Comparison of ENCODE assay signal across 8 mouse cellular contexts in genomic region chr6:83107566-83108400, GRCm38 (mm10). TPM values are rescaled to one million over a fixed set of nuclear protein-coding genes. Genes with fewer than 3 reads are reported as not detected.
DNase-seq lines count a peak whose midpoint lies in the region; ATAC-seq and TF ChIP-seq lines count a peak whose summit lies in the region.

No protein-coding gene starts in this region.

- ATAC-seq in liver, embryonic 15.5 days (ENCODE audit: insufficient read depth): peak; percentile 29; the same call in 1 of the 2 replicates

- peak overlapping the region; percentile 87 for H3K4me2 ChIP-seq in liver, embryonic 15.5 days

- H3K79me2 ChIP-seq in heart, adult 2 months (replicated peaks; ENCODE audit: control insufficient read depth, insufficient read depth, low read length): no peaks in the 10 kb centered on the region; the same call in 1 of the 2 replicates

- no peaks in the 10 kb centered on the region for H3K9me3 ChIP-seq in liver, embryonic 15.5 days (replicated peaks)

- H3K4me1 ChIP-seq in heart, adult 2 months (ENCODE audit: control insufficient read depth, insufficient read depth, low read length): peaks cover 3% of the 10 kb centered on the region; the same call in 1 of the 2 replicates
- peaks cover 57% of the 10 kb centered on the region for H3K4me1 ChIP-seq in liver, embryonic 15.5 days (replicated peaks)

- no peak for TF ChIP-seq EP300 in heart, adult 2 months (IDR thresholded peaks at IDR 0.05; ENCODE audit: insufficient read depth, low read depth, low read length)

- DNase-seq in CD4-positive helper T cell, adult 2 months (ENCODE audit: low read depth, low spot score): peak; percentile 80
- peak; percentile 80 for DNase-seq in adipocyte (ENCODE audit: low spot score)
- peak; percentile 90 for DNase-seq in embryo, embryonic 10 days (ENCODE audit: low spot score)
- DNase-seq in heart, adult 2 months: peak; percentile 70 to 80
- peak; percentile 74 to 82 for DNase-seq in kidney, adult 8-10 months
- DNase-seq in neural tube, embryonic 10.5 days (ENCODE audit: extremely low spot score, low spot score): peak; percentile 85
- peak; percentile 83 for DNase-seq in thymus, postnatal 0 days (ENCODE audit: low spot score)

- intact Hi-C loops in heart, adult 2 months (cut with DNase I): loop anchor here (2.0 to 10.0 kb wide), 3 partner anchors 51 to 157 kb away; partner anchors contain the start of genes Aup1 and Htra2

- TF ChIP-seq CTCF in heart, adult 2 months (IDR thresholded peaks at IDR 0.05): peak; percentile 83

- H3K27me3 ChIP-seq in heart, adult 2 months (ENCODE audit: control insufficient read depth, insufficient read depth, low read length): no peaks in the 10 kb centered on the region
- H3K27me3 ChIP-seq in liver, embryonic 15.5 days: no peaks in the 10 kb centered on the region

- no peaks in the 10 kb centered on the region for H3K36me3 ChIP-seq in heart, adult 2 months (ENCODE audit: control insufficient read depth, insufficient read depth, low read length)
- peaks cover 30% of the 10 kb centered on the region for H3K36me3 ChIP-seq in liver, embryonic 15.5 days (replicated peaks)

- no peak overlapping the region for H3K9ac ChIP-seq in heart, adult 2 months (ENCODE audit: low read depth, low read length)
- peak overlapping the region; percentile 89; the same call in 1 of the 2 replicates for H3K9ac ChIP-seq in liver, embryonic 15.5 days

- no peak for TF ChIP-seq POLR2A in heart, adult 2 months (IDR thresholded peaks at IDR 0.05; ENCODE audit: insufficient read depth, low read depth, low read length)

- 44% methylated on average over 13 of the region's 13 CpGs for WGBS in heart, adult 2 months
- 36% methylated on average over 13 of the region's 13 CpGs for WGBS in liver, embryonic 15.5 days (ENCODE audit: insufficient replicate concordance)

- H3K27ac ChIP-seq in heart, adult 2 months: no peak overlapping the region; the same call in 1 of the 2 replicates
- H3K27ac ChIP-seq in liver, embryonic 15.5 days (replicated peaks): peak overlapping the region; percentile 91

- H3K4me3 ChIP-seq in heart, adult 2 months: peak overlapping the region; percentile 75; the same call in 1 of the 2 replicates
- H3K4me3 ChIP-seq in liver, embryonic 15.5 days (replicated peaks): peak overlapping the region; percentile 81

RNA-seq across cellular contexts. Expression of gene Mrpl53, which starts 1.1 kb away (rescaled TPM):
- total RNA-seq in heart, adult 2 months (2021): 100 to 1,000 TPM; 113 to 131 TPM
- 91.3 and 129 TPM in 2 replicates for polyA plus RNA-seq in heart, adult 2 months (2012; rRNA removed)
- polyA plus RNA-seq in liver, embryonic 15.5 days (2015; fragmentation: Nextera tagmentation; extraction: Ambion mirVana): 70.4 and 72.6 TPM in 2 replicates
- polyA plus RNA-seq in thymus, postnatal 0 days (2015; fragmentation: Nextera tagmentation; extraction: Ambion mirVana): 101 and 107 TPM in 2 replicates

RNA-seq across cellular contexts. Expression of gene Gm42688, which starts 6.4 kb away (rescaled TPM):
- under 1 TPM; 0.80 to 0.94 TPM for total RNA-seq in heart, adult 2 months (2021)
- 1.6 TPM in 2 replicates for polyA plus RNA-seq in heart, adult 2 months (2012; rRNA removed)
- 1.1 and 1.4 TPM in 2 replicates for polyA plus RNA-seq in liver, embryonic 15.5 days (2015; fragmentation: Nextera tagmentation; extraction: Ambion mirVana)
- 2.4 and 2.7 TPM in 2 replicates for polyA plus RNA-seq in thymus, postnatal 0 days (2015; fragmentation: Nextera tagmentation; extraction: Ambion mirVana)

RNA-seq across cellular contexts. Expression of gene Ccdc142, which starts 6.4 kb away (rescaled TPM):
- 1 to 10 TPM; 2.0 to 2.5 TPM for total RNA-seq in heart, adult 2 months (2021)
- 1.7 and 2.4 TPM in 2 replicates for polyA plus RNA-seq in heart, adult 2 months (2012; rRNA removed)
- polyA plus RNA-seq in liver, embryonic 15.5 days (2015; fragmentation: Nextera tagmentation; extraction: Ambion mirVana): 0.93 and 1.0 TPM in 2 replicates
- 2.4 and 2.8 TPM in 2 replicates for polyA plus RNA-seq in thymus, postnatal 0 days (2015; fragmentation: Nextera tagmentation; extraction: Ambion mirVana)

RNA-seq across cellular contexts. Expression of gene Mogs, which starts 7.5 kb away (rescaled TPM):
- total RNA-seq in heart, adult 2 months (2021): 1 to 10 TPM; 7.2 to 9.9 TPM
- 13.9 and 15.8 TPM in 2 replicates for polyA plus RNA-seq in heart, adult 2 months (2012; rRNA removed)
- polyA plus RNA-seq in liver, embryonic 15.5 days (2015; fragmentation: Nextera tagmentation; extraction: Ambion mirVana): 37.0 and 39.9 TPM in 2 replicates
- polyA plus RNA-seq in thymus, postnatal 0 days (2015; fragmentation: Nextera tagmentation; extraction: Ambion mirVana): 39.9 and 42.0 TPM in 2 replicates

RNA-seq across cellular contexts. Expression of gene Wbp1, which starts 13.6 kb away (rescaled TPM):
- 10 to 100 TPM; 70.4 to 74.6 TPM for total RNA-seq in heart, adult 2 months (2021)
- polyA plus RNA-seq in heart, adult 2 months (2012; rRNA removed): 152 TPM in 2 replicates
- polyA plus RNA-seq in liver, embryonic 15.5 days (2015; fragmentation: Nextera tagmentation; extraction: Ambion mirVana): 29.6 and 30.2 TPM in 2 replicates
- 69.7 and 71.1 TPM in 2 replicates for polyA plus RNA-seq in thymus, postnatal 0 days (2015; fragmentation: Nextera tagmentation; extraction: Ambion mirVana)
